Mouse (Mus musculus) heart, postnatal 0 days (tissue): ENCODE measurements around the gene Magi2.

Source experiments
- CTCF ChIP-seq: IDR thresholded peaks from 2 replicates; pipeline ENCODE4 v1.5.1; 2016; ENCODE audit warnings: antibody characterized with exemption, control low read depth, low read depth
- EP300 ChIP-seq: IDR thresholded peaks from 2 replicates; pipeline ENCODE4 v1.6.1; 2016; ENCODE audit warnings: antibody characterized with exemption, low read depth

- no peak for TF ChIP-seq CTCF
- TF ChIP-seq EP300, result no peak
These were observed 1430.2 kb downstream of the Magi2 start for GRCm38 (mm10) chr5:20657056-20657455.
